ENCODE assay signal across 8 mouse cellular contexts in genomic region chr6:122742228-122742899, GRCm38 (mm10). TPM values are rescaled to one million over a fixed set of nuclear protein-coding genes. Genes with fewer than 3 reads are reported as not detected.
DNase-seq lines count a peak whose midpoint lies in the region; ATAC-seq and TF ChIP-seq lines count a peak whose summit lies in the region.

No protein-coding gene starts in this region.

- no peaks in the 10 kb centered on the region for H3K9me3 ChIP-seq in G1E (replicated peaks)
- H3K9me3 ChIP-seq in forebrain, embryonic 11.5 days (ENCODE audit: control insufficient read depth, low read length), result no peaks in the 10 kb centered on the region
- no peaks in the 10 kb centered on the region for H3K9me3 ChIP-seq in hindbrain, postnatal 0 days (ENCODE audit: low read length)
- H3K9me3 ChIP-seq in midbrain, embryonic 10.5 days (replicated peaks), result no peaks in the 10 kb centered on the region
- H3K9me3 ChIP-seq in stomach, embryonic 14.5 days (ENCODE audit: control insufficient read depth, low read depth, low read length), result no peaks in the 10 kb centered on the region

- peak overlapping the region; percentile 63 for H3K4me3 ChIP-seq in G1E (ENCODE audit: low read depth, low read length)
- H3K4me3 ChIP-seq in forebrain, embryonic 11.5 days (ENCODE audit: low read depth, low read length), result peak overlapping the region; percentile 41
- H3K4me3 ChIP-seq in hindbrain, postnatal 0 days (ENCODE audit: low read length), result peak overlapping the region; percentile 61
- peak overlapping the region; percentile 64 for H3K4me3 ChIP-seq in midbrain, embryonic 10.5 days
- peak overlapping the region; percentile 44 for H3K4me3 ChIP-seq in stomach, embryonic 14.5 days (ENCODE audit: low read depth, low read length)

- peaks cover 16% of the 10 kb centered on the region for H3K4me1 ChIP-seq in G1E (ENCODE audit: insufficient read depth, low read depth, low read length)
- H3K4me1 ChIP-seq in forebrain, embryonic 11.5 days (replicated peaks; ENCODE audit: control insufficient read depth, insufficient read depth, low read length), result peaks cover 4% of the 10 kb centered on the region; the same call in 1 of the 2 replicates
- 0 out of 2 replicates have a peak, but pooled peaks cover 7% of the 10 kb centered on the region for H3K4me1 ChIP-seq in hindbrain, postnatal 0 days (ENCODE audit: insufficient read depth, low read length)
- peaks cover 42% of the 10 kb centered on the region for H3K4me1 ChIP-seq in midbrain, embryonic 10.5 days
- H3K4me1 ChIP-seq in stomach, embryonic 14.5 days (ENCODE audit: control insufficient read depth, insufficient read depth, low read length), result peaks cover 8% of the 10 kb centered on the region; the same call in 1 of the 2 replicates

- no peak for DNase-seq in G1E (ENCODE audit: low spot score)
- peak; percentile 91 for DNase-seq in brain, adult 2 months (ENCODE audit: low read depth, low spot score)
- no peak for DNase-seq in forebrain, embryonic 11.5 days (ENCODE audit: low spot score)
- DNase-seq in hindbrain, postnatal 0 days (ENCODE audit: low spot score), result peak; percentile 77
- DNase-seq in left cerebral cortex, postnatal 36 days (ENCODE audit: low spot score in 2 of 2), result peak; percentile 70 to 71
- DNase-seq in midbrain, embryonic 10.5 days (ENCODE audit: low spot score), result peak; percentile 59
- no peak for DNase-seq in gastrocnemius, postnatal 14 days

- H3K27ac ChIP-seq in forebrain, embryonic 11.5 days (ENCODE audit: low read depth, low read length), result no peak overlapping the region
- peak overlapping the region; percentile 60; the same call in 1 of the 2 replicates for H3K27ac ChIP-seq in hindbrain, postnatal 0 days
- H3K27ac ChIP-seq in midbrain, embryonic 10.5 days (replicated peaks), result peak overlapping the region; percentile 64
- H3K27ac ChIP-seq in stomach, embryonic 14.5 days (ENCODE audit: low read length), result no peak overlapping the region

- peak overlapping the region; percentile 71 for H3K4me2 ChIP-seq in forebrain, embryonic 11.5 days (ENCODE audit: low read depth, low read length, severe bottlenecking)
- peak overlapping the region; percentile 77 for H3K4me2 ChIP-seq in hindbrain, postnatal 0 days (ENCODE audit: low read depth, low read length)
- H3K4me2 ChIP-seq in stomach, embryonic 14.5 days (replicated peaks; ENCODE audit: low read depth, low read length), result peak overlapping the region; percentile 70

- no peak for TF ChIP-seq CTCF in G1E (IDR thresholded peaks at IDR 0.05; ENCODE audit: low read depth, low read length)
- no peak for TF ChIP-seq CTCF in hindbrain, postnatal 0 days (IDR thresholded peaks at IDR 0.05; ENCODE audit: low read depth)

- peaks cover 29% of the 10 kb centered on the region for H3K27me3 ChIP-seq in G1E (ENCODE audit: insufficient read depth, low read length)
- H3K27me3 ChIP-seq in forebrain, embryonic 11.5 days (ENCODE audit: control insufficient read depth, insufficient read depth, low read length), result peaks cover 9% of the 10 kb centered on the region
- H3K27me3 ChIP-seq in hindbrain, postnatal 0 days (ENCODE audit: insufficient read depth, low read length), result no peaks in the 10 kb centered on the region
- H3K27me3 ChIP-seq in midbrain, embryonic 10.5 days (ENCODE audit: low read depth, poor library complexity, severe bottlenecking), result peaks cover 49% of the 10 kb centered on the region
- H3K27me3 ChIP-seq in stomach, embryonic 14.5 days (ENCODE audit: control insufficient read depth, insufficient read depth, low read length), result peaks cover 5% of the 10 kb centered on the region; the same call in 1 of the 2 replicates

- WGBS in forebrain, embryonic 11.5 days, result under 1% methylated on average over 23 of the region's 23 CpGs
- 1% methylated on average over 23 of the region's 23 CpGs for WGBS in hindbrain, postnatal 0 days
- WGBS in midbrain, embryonic 10.5 days, result 0% methylated on average over 23 of the region's 23 CpGs
- under 1% methylated on average over 23 of the region's 23 CpGs for WGBS in stomach, embryonic 14.5 days

- peak; percentile 9 for ATAC-seq in G1E (ENCODE audit: extremely low read depth, insufficient number of reproducible peaks, low FRiP score, poor library complexity, severe bottlenecking)
- ATAC-seq in forebrain, embryonic 11.5 days (replicated peaks; ENCODE audit: low FRiP score), result peak; percentile 45; the same call in 1 of the 2 replicates
- ATAC-seq in hindbrain, postnatal 0 days, result peak; percentile 71
- no peak for ATAC-seq in stomach, embryonic 14.5 days (ENCODE audit: insufficient number of reproducible peaks, insufficient read depth, low FRiP score, low read depth)

- H3K9ac ChIP-seq in forebrain, embryonic 11.5 days (ENCODE audit: low read length), result peak overlapping the region; percentile 59
- peak overlapping the region; percentile 61 for H3K9ac ChIP-seq in hindbrain, postnatal 0 days (replicated peaks; ENCODE audit: low read length)
- H3K9ac ChIP-seq in stomach, embryonic 14.5 days (replicated peaks; ENCODE audit: low read depth, low read length), result peak overlapping the region; percentile 21

- intact Hi-C loops in left cerebral cortex, postnatal 36 days (cut with DNase I), result loop anchor here (1.0 to 5.0 kb wide), 2 partner anchors 22 to 60 kb away; partner anchors contain the start of gene Slc2a3
- intact Hi-C loops in gastrocnemius, postnatal 14 days (cut with DNase I; ENCODE audit: low total_unique reads), result loop anchor here (5.0 kb wide), 1 partner anchor 45 kb away; no protein-coding TSS in a partner anchor

- peaks cover 8% of the 10 kb centered on the region for H3K36me3 ChIP-seq in G1E (replicated peaks)
- no peaks in the 10 kb centered on the region for H3K36me3 ChIP-seq in forebrain, embryonic 11.5 days (ENCODE audit: control insufficient read depth, insufficient read depth, low read length)
- H3K36me3 ChIP-seq in hindbrain, postnatal 0 days (ENCODE audit: insufficient read depth, low read length), result peaks cover under 1% of the 10 kb centered on the region; the same call in 1 of the 2 replicates
- H3K36me3 ChIP-seq in midbrain, embryonic 10.5 days, result no peaks in the 10 kb centered on the region
- H3K36me3 ChIP-seq in stomach, embryonic 14.5 days (ENCODE audit: control insufficient read depth, insufficient read depth, low read length), result no peaks in the 10 kb centered on the region

RNA-seq across cellular contexts. Expression of gene Nanog, which starts 35.1 kb away (rescaled TPM):
- total RNA-seq in G1E (2014; fragmentation: Nextera tagmentation), result not detected in 2 replicates
- total RNA-seq in G1E (2017), result 0.12 and 0.27 TPM in 2 replicates
- not detected in 2 replicates for polyA plus RNA-seq in G1E (2012)
- 0.31 TPM in 1 of 2 replicates, not detected in the other for polyA plus RNA-seq in forebrain, embryonic 11.5 days (2014; fragmentation: Nextera tagmentation; extraction: Ambion mirVana)
- not detected in 2 replicates for total RNA-seq in hindbrain, postnatal 0 days (2014; rRNA removed)
- polyA plus RNA-seq in hindbrain, postnatal 0 days (2015; fragmentation: Nextera tagmentation; extraction: Ambion mirVana), result 0.15 and 0.16 TPM in 2 replicates
- total RNA-seq in left cerebral cortex, postnatal 36 days (2021), result not detected
- 0.09 and 0.32 TPM in 2 replicates for polyA plus RNA-seq in midbrain, embryonic 10.5 days (2016; fragmentation: Nextera tagmentation; extraction: Ambion mirVana)
- 0.13 and 0.32 TPM in 2 replicates for polyA plus RNA-seq in stomach, embryonic 14.5 days (2014; fragmentation: Nextera tagmentation; extraction: Ambion mirVana)
- not detected for total RNA-seq in gastrocnemius, postnatal 14 days (2021)

RNA-seq across cellular contexts. Expression of gene Slc2a3, which starts 59.1 kb away (rescaled TPM):
- 375 and 431 TPM in 2 replicates for total RNA-seq in G1E (2014; fragmentation: Nextera tagmentation)
- total RNA-seq in G1E (2017), result 371 and 387 TPM in 2 replicates
- 73.2 and 97.6 TPM in 2 replicates for polyA plus RNA-seq in G1E (2012)
- 30.3 and 37.6 TPM in 2 replicates for polyA plus RNA-seq in forebrain, embryonic 11.5 days (2014; fragmentation: Nextera tagmentation; extraction: Ambion mirVana)
- total RNA-seq in hindbrain, postnatal 0 days (2014; rRNA removed), result 108 and 129 TPM in 2 replicates
- 48.9 and 49.7 TPM in 2 replicates for polyA plus RNA-seq in hindbrain, postnatal 0 days (2015; fragmentation: Nextera tagmentation; extraction: Ambion mirVana)
- total RNA-seq in left cerebral cortex, postnatal 36 days (2021), result 100 to 1,000 TPM; 125 to 138 TPM
- polyA plus RNA-seq in midbrain, embryonic 10.5 days (2016; fragmentation: Nextera tagmentation; extraction: Ambion mirVana), result 42.0 and 63.0 TPM in 2 replicates
- 12.8 and 14.2 TPM in 2 replicates for polyA plus RNA-seq in stomach, embryonic 14.5 days (2014; fragmentation: Nextera tagmentation; extraction: Ambion mirVana)
- 1 to 10 TPM; 1.2 to 1.9 TPM for total RNA-seq in gastrocnemius, postnatal 14 days (2021)

Comparison
In these comparisons a context has a peak if more than half of its experiments do, and no peak if none do; other contexts are left out.
1. DNase-seq: peak in brain, adult 2 months (single experiment), hindbrain, postnatal 0 days (single experiment), left cerebral cortex, postnatal 36 days (2 of 2) and midbrain, embryonic 10.5 days (single experiment); none in G1E (single experiment), forebrain, embryonic 11.5 days (single experiment) and gastrocnemius, postnatal 14 days (single experiment).
2. H3K27ac ChIP-seq: peak in hindbrain, postnatal 0 days (single experiment) and midbrain, embryonic 10.5 days (single experiment); none in forebrain, embryonic 11.5 days (single experiment) and stomach, embryonic 14.5 days (single experiment).
3. Peak in every context shown above with its lines, with median percentiles within 50 percentile points of each other: H3K4me3 ChIP-seq, H3K4me2 ChIP-seq and H3K9ac ChIP-seq.